Mouse (Mus musculus) heart, embryonic 13.5 days (tissue): ENCODE measurements around the gene Fam13a. TPM values are rescaled to one million over a fixed set of nuclear protein-coding genes. Genes with fewer than 3 reads are reported as not detected.

Experiments used
- ATAC-seq: fragments of 200-750 bp; cut with Nextera tagmentation; 2 replicates; pipeline ENCODE4 v1.8.0; 2017; ENCODE audit warnings: moderate TSS enrichment; ENCODE audit not compliant: insufficient number of reproducible peaks, low FRiP score, low TSS enrichment; ENCODE audit errors: extremely low read depth
- H3K27ac ChIP-seq: fragments of 300-500 bp; sonication (generic); replicated peaks from 2 replicates; pipeline ENCODE4 v1.5.1; 2015; ENCODE audit warnings: moderate library complexity, mild to moderate bottlenecking, inconsistent platforms
- H3K27me3 ChIP-seq: fragments of 300-500 bp; sonication (generic); replicated peaks from 2 replicates; pipeline ENCODE4 v1.6.1; 2015; ENCODE audit warnings: mild to moderate bottlenecking, inconsistent platforms
- H3K36me3 ChIP-seq: fragments of 300-500 bp; sonication (generic); 2 replicates; pipeline ENCODE4 v1.6.1; 2015; ENCODE audit warnings: mild to moderate bottlenecking, inconsistent platforms
- H3K4me1 ChIP-seq: fragments of 300-500 bp; sonication (generic); 2 replicates; pipeline ENCODE4 v1.6.1; 2015; ENCODE audit warnings: inconsistent platforms
- H3K4me2 ChIP-seq: fragments of 300-500 bp; sonication (generic); 2 replicates; pipeline ENCODE4 v1.6.1; 2015; ENCODE audit warnings: inconsistent platforms, mild to moderate bottlenecking, moderate library complexity
- H3K4me3 ChIP-seq: fragments of 300-500 bp; sonication (generic); 2 replicates; pipeline ENCODE4 v1.5.1; 2015; ENCODE audit warnings: moderate library complexity, mild to moderate bottlenecking, inconsistent platforms
- H3K9ac ChIP-seq: fragments of 300-500 bp; sonication (generic); 2 replicates; pipeline ENCODE4 v1.6.1; 2015; ENCODE audit warnings: inconsistent platforms, mild to moderate bottlenecking, moderate library complexity
- H3K9me3 ChIP-seq: fragments of 300-500 bp; sonication (generic); 2 replicates; pipeline ENCODE4 v1.6.1; 2016; ENCODE audit warnings: inconsistent platforms
- WGBS: fragments of 180-500 bp; shearing (Covaris S2); methylation state at CpG from one replicate; pipeline ENCODE4 v1.1.7; 2015; ENCODE audit warnings: mixed read lengths; 5-methylcytosine and 5-hydroxymethylcytosine counted together
- polyA plus RNA-seq: library from polyadenylated mRNA; unstranded; fragments of >200 nt; fragmentation: Nextera tagmentation; extraction: Ambion mirVana; gene quantifications from 2 replicates; pipeline ENCODE4 v1.2.1, GENCODE M21; 2015

The Fam13a gene
- polyA plus RNA-seq, 1 experiment from 2014 or later, result 5.7 TPM

GRCm38 (mm10) chr6:58882271-58882670, 142.1 kb downstream of the Fam13a start:
- Histone ChIP-seq H3K27me3 (no peaks in the 10 kb centered on the region), H3K36me3 (peaks cover 60% of the 10 kb centered on the region), H3K4me2 (no peak overlapping the region), H3K27ac (no peak overlapping the region), H3K4me1 (peaks cover 5% of the 10 kb centered on the region; the same call in 1 of the 2 replicates), H3K9ac (no peak overlapping the region), H3K4me3 (no peak overlapping the region), H3K9me3 (no peaks in the 10 kb centered on the region)
- 75% methylated on average over 6 of the region's 6 CpGs for WGBS
- no peak for ATAC-seq

Other genes starting within 250 kb of the Fam13a start
- gene Herc3, start 193.1 kb downstream of the Fam13a start, polyA plus RNA-seq, result 34.2 and 34.6 TPM in 2 replicates
- 1.2 and 2.0 TPM in 2 replicates for gene Nap1l5, start 117.5 kb downstream of the Fam13a start, polyA plus RNA-seq
- gene Tigd2, start 184.3 kb upstream of the Fam13a start, polyA plus RNA-seq, result 12.2 and 12.5 TPM in 2 replicates